ENCODE assay signal across 24 mouse cellular contexts in genomic region chr9:39624711-39625110, GRCm38 (mm10). TPM values are rescaled to one million over a fixed set of nuclear protein-coding genes. Genes with fewer than 3 reads are reported as not detected.
"Had no signal": no experiment of that assay in that cellular context is flagged by ENCODE, and none has a peak within 500 bp of the region (broad histone marks: within the 10 kb centered on the region; RNA-seq: fewer than 3 reads in every experiment).

No protein-coding gene starts in this region.

- H3K4me1 ChIP-seq: lung, embryonic 15.5 days; megakaryocyte, embryonic 14.5 days; midbrain, embryonic 13.5 days; midbrain, embryonic 15.5 days; neural tube, embryonic 12.5 days; stomach, embryonic 15.5 days had no signal

- H3K4me2 ChIP-seq: lung, embryonic 15.5 days; midbrain, embryonic 11.5 days; midbrain, embryonic 13.5 days; midbrain, embryonic 15.5 days; neural tube, embryonic 12.5 days; stomach, embryonic 15.5 days had no signal

- H3K27me3 ChIP-seq: lung, embryonic 15.5 days; megakaryocyte, embryonic 14.5 days; midbrain, embryonic 13.5 days; midbrain, embryonic 15.5 days; neural tube, embryonic 12.5 days; stomach, embryonic 15.5 days had no signal

- DNase-seq: lung, postnatal 14 days; lung, postnatal 36 days; right cerebral cortex, postnatal 14 days; thymus, adult 2 months; thymus, postnatal 25 days; thymus, postnatal 4 days had no signal

- ATAC-seq: lung, postnatal 0 days; midbrain, embryonic 13.5 days; midbrain, embryonic 15.5 days had no signal

- H3K36me3 ChIP-seq: lung, embryonic 15.5 days; midbrain, embryonic 13.5 days; midbrain, embryonic 15.5 days; neural tube, embryonic 12.5 days; stomach, embryonic 15.5 days had no signal

- H3K9me3 ChIP-seq: lung, embryonic 15.5 days; megakaryocyte, embryonic 14.5 days; midbrain, embryonic 13.5 days; midbrain, embryonic 15.5 days; neural tube, embryonic 12.5 days; stomach, embryonic 15.5 days had no signal

- H3K9ac ChIP-seq: lung, embryonic 15.5 days; midbrain, embryonic 13.5 days; midbrain, embryonic 15.5 days; neural tube, embryonic 12.5 days; stomach, embryonic 15.5 days had no signal

- H3K27ac ChIP-seq: lung, embryonic 15.5 days; macrophage; midbrain, embryonic 13.5 days; midbrain, embryonic 15.5 days; neural tube, embryonic 12.5 days; stomach, embryonic 15.5 days; stomach, postnatal 0 days had no signal

- H3K4me3 ChIP-seq: lung, embryonic 15.5 days; megakaryocyte, embryonic 14.5 days; midbrain, embryonic 13.5 days; midbrain, embryonic 15.5 days; neural tube, embryonic 12.5 days; stomach, embryonic 15.5 days had no signal

RNA-seq across cellular contexts. Expression of gene Olfr960, which starts 3.5 kb away (rescaled TPM):
- total RNA-seq: megakaryocyte progenitor cell, adult 5-6 weeks; midbrain, postnatal 0 days; monocyte, adult 5-6 weeks; neutrophil, adult 5-6 weeks had no signal
- polyA plus RNA-seq: lung, embryonic 15.5 days; lung, postnatal 0 days; macrophage; midbrain, embryonic 11.5 days; midbrain, embryonic 13.5 days; midbrain, embryonic 15.5 days; midbrain, postnatal 0 days; neural tube, embryonic 12.5 days; neural tube, embryonic 14.5 days; spleen, adult 2 months; stomach, embryonic 15.5 days; stomach, postnatal 0 days; testis, adult 2 months; thymus, adult 2 months; urinary bladder, adult 2 months had no signal

RNA-seq across cellular contexts. Expression of gene Olfr148, which starts 14.3 kb away (rescaled TPM):
- total RNA-seq: megakaryocyte progenitor cell, adult 5-6 weeks; midbrain, postnatal 0 days; monocyte, adult 5-6 weeks; neutrophil, adult 5-6 weeks had no signal
- polyA plus RNA-seq: lung, embryonic 15.5 days; lung, postnatal 0 days; macrophage; midbrain, embryonic 11.5 days; midbrain, embryonic 13.5 days; midbrain, embryonic 15.5 days; midbrain, postnatal 0 days; neural tube, embryonic 12.5 days; neural tube, embryonic 14.5 days; spleen, adult 2 months; stomach, embryonic 15.5 days; stomach, postnatal 0 days; testis, adult 2 months; thymus, adult 2 months; urinary bladder, adult 2 months had no signal

RNA-seq across cellular contexts. Expression of gene Olfr961, which starts 20.2 kb away (rescaled TPM):
- total RNA-seq: megakaryocyte progenitor cell, adult 5-6 weeks; midbrain, postnatal 0 days; monocyte, adult 5-6 weeks; neutrophil, adult 5-6 weeks had no signal
- polyA plus RNA-seq: lung, embryonic 15.5 days; lung, postnatal 0 days; macrophage; midbrain, embryonic 11.5 days; midbrain, embryonic 13.5 days; midbrain, embryonic 15.5 days; midbrain, postnatal 0 days; neural tube, embryonic 12.5 days; neural tube, embryonic 14.5 days; spleen, adult 2 months; stomach, embryonic 15.5 days; stomach, postnatal 0 days; thymus, adult 2 months; urinary bladder, adult 2 months had no signal

RNA-seq across cellular contexts. Expression of gene AW551984, which starts 20.5 kb away (rescaled TPM):
- total RNA-seq: megakaryocyte progenitor cell, adult 5-6 weeks; monocyte, adult 5-6 weeks; neutrophil, adult 5-6 weeks had no signal
- polyA plus RNA-seq: macrophage; spleen, adult 2 months had no signal

RNA-seq across cellular contexts. Expression of gene Olfr963, which starts 42.3 kb away (rescaled TPM):
- total RNA-seq: megakaryocyte progenitor cell, adult 5-6 weeks; midbrain, postnatal 0 days; monocyte, adult 5-6 weeks; neutrophil, adult 5-6 weeks had no signal
- polyA plus RNA-seq: lung, embryonic 15.5 days; lung, postnatal 0 days; macrophage; midbrain, embryonic 11.5 days; midbrain, embryonic 13.5 days; midbrain, embryonic 15.5 days; midbrain, postnatal 0 days; neural tube, embryonic 12.5 days; neural tube, embryonic 14.5 days; spleen, adult 2 months; stomach, embryonic 15.5 days; stomach, postnatal 0 days; testis, adult 2 months; thymus, adult 2 months; urinary bladder, adult 2 months had no signal
